Mouse (Mus musculus): Measurements from ENCODE around the gene Eif4a1. TPM values are rescaled to one million over a fixed set of nuclear protein-coding genes. Genes with fewer than 3 reads are reported as not detected.

The Eif4a1 gene
- total and polyA plus RNA-seq, 3 experiments: 144 to 543 (median 509) TPM

DNA sequence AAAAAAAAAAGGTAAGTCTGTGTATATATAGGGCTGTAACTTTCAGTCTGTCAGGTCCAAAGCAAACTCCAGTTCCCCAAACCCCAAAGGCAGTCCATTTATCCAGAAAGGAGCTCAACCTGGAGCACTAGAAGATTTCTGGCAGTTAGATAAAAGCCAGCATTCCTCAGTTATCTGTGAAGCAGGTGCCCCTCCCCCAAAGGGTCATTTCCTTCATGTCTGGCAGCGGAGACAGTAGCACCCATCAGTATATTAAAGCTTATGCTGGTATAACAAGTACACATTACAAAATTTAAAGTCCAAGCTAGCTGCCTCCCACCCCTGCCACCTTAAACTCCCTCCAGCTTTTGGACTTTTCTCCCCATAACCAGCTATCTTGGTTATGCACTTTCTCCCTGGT, 27.4 kb upstream of the Eif4a1 start:
- DNase-seq: peak; percentile 39

DNA sequence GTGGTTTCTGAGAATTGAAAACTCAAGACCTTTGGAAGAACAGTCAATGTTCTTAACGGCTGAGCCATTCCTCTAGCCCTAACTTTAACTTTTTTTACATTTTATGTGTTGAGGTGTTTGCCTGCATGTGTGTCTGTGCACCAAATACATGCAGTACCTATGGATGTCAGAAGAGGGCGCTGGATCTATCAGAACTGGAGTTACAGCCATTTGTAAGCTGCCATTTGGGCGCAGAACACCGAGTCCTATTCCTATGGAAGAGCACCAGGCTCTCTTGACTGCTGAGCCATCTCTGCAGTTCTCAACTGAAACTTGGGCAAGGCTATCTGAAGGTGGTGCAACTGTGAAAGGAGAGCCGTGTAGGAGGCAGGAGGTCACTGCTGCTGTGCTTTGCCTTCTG, 26.4 kb upstream of the Eif4a1 start:
- DNase-seq: no peak

DNA sequence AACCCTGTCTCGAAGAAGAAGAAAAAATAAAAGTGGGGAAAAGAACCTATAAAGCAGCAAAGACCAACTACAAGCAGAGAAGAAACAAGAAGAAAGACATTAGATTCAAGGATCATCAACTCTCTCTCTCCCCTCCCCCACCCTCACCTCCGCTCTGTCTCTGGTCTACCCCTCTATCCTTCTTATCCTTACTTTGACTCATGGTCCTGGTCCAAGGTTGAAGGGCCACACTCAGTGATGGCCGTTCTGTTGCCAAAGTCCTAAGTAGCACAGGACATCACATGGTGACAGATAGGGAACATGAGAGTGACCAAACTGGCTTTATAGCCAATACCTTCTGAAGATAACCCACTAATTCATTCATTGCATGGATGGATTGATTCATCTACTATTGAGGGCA, 25.2 kb upstream of the Eif4a1 start:
- no peak for DNase-seq

DNA sequence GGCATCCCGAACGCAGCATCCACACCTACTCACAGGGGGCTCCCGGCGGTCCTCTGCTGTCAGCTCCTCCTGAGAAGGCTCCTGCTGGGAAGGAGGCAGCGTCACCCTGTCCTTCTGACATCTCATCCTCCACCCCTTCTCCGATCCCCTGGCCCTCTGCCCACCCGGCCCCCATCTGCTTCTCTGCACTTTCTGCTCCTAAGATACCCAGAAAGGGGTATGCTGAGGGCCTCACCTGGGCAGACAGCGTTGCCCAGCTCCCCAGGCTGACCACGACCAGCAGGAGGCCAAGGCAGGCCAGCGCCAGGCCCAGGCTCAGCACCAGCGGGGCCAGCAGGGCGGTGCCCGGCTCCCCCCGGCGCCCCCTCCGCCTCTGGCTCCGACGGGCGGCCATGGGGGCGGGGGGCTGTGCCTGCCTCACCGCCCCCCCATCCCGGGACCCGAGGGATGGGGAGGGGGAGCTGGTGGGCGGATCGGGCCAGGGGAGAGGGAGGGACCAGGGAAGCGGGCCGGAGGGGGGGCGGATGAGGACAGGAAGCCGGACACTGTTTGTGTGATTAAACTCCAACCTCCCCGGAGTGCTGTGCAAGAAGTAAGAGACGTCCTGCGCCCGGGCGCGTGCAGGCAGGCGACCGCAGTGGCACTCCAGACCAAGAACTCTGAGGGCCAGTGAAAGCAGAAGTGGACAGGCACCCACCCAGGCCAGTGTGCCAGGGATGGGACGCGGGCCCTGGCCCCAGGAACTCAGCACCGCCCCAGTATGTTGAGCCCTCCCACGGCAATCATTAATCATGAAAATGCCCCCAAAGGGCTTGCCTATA, 23.3 kb upstream of the Eif4a1 start, which contains the start of the genes Tnfsf12 and Tnfsfm13:
Tnfsf12 (minus strand) TSS at position 489 of the 821 bp plus-strand sequence.
Tnfsfm13 (minus strand) TSS at position 738 of the 821 bp plus-strand sequence.
- DNase-seq: peak; percentile 89

DNA sequence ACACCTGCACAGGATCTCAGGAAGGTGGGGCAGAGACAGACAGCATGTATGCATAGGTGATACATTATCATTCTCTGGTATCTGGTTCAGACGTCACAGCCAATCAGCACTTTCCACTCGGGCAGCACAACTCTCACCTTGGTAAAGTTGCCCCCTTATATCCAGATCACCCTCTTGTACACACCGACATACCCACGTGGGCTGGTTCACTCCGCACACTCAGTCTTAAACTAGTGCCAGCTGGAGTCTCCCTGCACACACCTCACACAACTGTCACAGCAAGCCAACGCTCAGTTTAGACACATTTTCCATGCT, 22.8 kb upstream of the Eif4a1 start:
- no peak for DNase-seq

DNA sequence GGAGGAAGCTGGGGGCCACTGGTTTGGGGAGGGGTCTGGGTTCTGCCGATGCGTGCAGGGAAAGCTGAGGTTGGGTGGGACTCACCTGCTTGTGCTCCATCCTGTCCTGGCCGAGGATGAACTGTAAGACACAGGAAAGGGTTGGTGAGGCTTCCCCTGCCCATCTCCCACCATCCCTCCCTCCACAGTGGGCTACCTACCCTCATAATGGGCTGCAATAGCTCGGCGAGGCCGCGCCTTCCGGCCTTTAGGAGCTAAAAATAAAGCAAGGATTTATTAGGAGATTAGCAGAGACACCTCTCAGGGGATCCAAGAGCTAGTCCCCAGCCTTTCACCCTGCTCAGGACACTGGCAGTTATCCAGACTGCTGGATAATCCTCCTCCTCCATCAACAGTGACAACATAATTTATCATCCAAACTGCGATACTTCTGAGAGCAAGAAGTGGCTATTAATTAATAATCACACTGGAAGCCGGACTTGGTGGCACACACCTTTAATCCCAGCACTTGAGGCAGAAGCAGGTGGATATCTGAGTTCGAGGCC, 21.3 kb upstream of the Eif4a1 start:
- no peak for DNase-seq

DNA sequence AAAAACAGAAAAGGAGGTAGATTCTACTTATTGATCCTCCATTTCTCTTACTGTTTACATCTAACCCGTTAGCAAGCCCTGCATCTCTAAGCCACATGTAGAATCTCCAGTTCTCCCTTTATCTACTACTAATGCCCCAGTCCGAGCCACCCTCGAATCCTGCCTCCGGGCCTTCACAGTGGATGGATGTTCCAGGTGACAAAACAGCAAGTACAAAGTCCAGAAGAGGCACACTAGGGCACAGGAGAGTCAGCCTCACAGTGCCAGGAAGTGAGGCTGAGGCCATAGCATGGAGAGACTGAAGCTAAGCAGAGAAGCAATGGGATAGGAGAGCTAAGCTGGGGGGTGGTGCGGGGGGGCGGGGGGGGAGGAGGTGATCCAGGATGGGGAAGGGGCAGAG, 20.6 kb upstream of the Eif4a1 start:
- no peak for DNase-seq

DNA sequence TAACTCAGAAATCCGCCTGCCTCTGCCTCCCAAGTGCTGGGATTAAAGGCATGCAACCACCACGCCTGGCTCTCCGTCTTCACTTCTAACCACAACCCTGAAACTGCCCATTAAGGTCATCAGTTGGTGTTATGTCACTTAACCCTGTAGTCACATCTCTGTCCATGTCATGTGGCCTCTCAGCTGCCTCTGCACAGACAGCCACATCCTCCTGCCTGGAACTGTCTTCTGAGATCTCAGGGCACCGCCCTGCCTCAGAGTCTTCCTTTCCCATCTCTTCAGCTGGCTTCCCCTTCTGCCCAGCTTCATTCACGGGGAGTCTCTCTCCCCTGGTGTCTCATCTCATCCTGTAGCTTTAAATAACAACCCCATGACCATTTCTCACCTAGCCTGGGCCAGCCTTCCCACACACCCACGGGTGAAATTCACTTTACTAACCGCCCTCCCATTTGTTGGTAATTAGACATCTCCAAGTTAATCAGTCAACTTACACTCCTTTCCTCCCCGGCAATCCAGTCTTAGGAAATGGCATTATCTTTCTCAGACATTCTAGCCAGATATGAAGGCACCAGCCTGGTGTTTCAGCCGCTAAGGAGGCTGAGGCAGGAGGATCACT, 20.1 kb upstream of the Eif4a1 start:
- DNase-seq: no peak

DNA sequence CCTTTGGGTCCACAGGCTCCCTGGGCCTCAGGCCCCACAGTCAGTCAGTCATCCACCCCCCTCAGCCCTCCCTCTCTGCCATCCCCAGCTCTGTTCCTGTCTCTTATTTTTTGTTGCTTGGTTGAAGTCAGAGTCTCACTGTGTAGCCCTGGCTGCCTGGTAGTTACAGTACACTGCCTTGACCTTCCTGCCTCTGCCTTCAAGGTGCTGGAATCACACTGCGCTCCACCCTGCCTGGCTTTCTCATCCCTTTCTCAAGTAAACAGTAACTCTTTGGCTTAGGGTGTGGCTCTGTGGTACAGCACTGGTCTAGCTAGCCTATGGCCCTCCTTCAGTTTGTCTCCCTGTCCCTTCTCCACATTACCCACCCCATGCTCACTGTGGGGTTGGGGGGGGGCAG, 17.7 kb upstream of the Eif4a1 start:
- no peak for DNase-seq

DNA sequence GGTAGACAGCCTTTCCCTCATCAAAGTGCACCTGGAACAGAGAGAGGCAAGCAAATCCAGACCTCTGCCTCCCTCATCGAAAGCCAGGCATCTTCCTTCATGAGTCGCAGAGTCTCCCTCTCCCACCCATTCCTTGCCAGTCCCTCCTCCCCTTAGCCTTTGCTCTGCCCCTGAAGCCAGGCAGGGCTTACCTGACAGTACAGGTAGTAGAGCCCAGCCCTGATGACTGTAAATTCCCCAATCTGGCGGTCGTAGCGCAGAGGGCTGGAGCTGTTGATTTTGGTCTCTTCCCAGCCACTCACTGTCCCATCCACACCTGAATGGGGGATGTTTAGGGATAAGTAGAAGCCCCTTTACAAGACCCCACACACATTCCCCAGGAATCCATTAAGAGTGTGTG, 14.8 kb upstream of the Eif4a1 start:
- DNase-seq: no peak

DNA sequence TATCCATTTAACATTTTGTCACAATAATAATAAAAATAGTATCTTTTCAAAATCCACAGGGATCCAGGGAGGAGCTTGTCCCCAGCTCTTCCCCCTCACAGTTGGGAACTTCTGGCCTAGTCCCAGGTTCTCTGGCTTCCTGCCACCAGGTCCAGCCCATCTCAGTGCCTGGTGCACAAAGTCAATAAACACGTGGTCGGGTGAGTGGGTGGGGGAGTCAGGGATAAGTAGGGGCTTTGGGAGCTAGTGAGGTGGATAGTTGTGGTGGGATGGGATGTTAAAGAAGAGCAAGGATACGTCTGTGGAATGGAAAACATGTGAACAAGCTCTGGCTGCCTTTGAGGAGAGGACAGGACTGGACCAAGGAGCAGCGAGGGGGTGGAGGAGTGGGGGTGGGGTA, 14.2 kb upstream of the Eif4a1 start:
- peak; percentile 64 for DNase-seq

DNA sequence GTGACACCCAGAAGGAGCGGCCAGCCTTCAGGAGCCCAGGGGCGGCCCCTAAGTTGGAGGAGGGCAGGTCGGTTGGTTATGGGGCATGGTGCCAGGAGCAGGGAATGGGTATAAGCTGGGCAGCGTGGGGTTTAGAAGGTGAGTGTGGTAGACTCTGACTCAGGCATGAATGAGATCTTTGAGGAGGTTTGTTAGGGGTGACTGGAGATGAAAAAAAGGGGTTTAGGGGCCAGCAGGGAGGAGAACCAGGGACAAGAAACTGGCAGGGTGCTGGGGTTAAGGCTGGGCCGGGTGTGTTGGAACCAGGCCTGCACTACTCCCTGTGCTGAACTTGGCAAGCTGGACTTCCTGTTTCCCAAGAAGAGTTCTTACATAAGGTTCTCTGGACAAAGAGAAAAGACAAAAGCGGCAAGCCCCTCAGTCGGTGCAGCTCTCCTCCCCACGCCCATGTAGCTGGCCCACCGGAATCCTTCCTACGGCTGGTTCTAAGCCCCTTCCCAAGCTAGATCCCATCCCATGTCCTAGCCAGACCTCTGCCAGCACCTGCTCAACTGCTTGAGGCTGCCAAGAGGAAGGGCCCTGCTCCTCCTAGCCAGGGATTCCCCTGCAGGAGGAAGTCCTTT, 13.4 kb upstream of the Eif4a1 start, which contains the start of gene Tnfsf13:
Tnfsf13 (minus strand) TSS at position 259 of the 623 bp plus-strand sequence.
- peak; percentile 86 for DNase-seq

DNA sequence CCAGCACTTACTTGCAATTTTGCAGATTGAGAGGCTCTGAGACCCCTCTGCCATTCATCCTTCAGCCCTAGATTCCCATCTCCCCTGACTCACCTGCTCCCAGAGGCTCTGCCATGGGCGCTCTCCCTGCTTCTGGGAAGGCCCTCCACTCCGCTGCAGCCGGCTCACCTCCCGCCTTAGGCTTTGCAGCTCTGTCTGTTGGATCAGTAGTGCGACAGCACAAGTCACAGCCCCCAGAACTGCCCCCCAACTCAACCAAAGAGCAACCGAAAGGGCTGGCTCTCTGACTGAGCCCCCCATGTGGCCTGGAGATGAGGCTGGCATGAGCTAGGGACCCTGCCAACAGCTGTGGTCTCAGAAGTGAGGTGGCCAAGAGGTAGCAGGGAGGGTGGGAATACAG, 12.7 kb upstream of the Eif4a1 start:
- peak; percentile 21 for DNase-seq

DNA sequence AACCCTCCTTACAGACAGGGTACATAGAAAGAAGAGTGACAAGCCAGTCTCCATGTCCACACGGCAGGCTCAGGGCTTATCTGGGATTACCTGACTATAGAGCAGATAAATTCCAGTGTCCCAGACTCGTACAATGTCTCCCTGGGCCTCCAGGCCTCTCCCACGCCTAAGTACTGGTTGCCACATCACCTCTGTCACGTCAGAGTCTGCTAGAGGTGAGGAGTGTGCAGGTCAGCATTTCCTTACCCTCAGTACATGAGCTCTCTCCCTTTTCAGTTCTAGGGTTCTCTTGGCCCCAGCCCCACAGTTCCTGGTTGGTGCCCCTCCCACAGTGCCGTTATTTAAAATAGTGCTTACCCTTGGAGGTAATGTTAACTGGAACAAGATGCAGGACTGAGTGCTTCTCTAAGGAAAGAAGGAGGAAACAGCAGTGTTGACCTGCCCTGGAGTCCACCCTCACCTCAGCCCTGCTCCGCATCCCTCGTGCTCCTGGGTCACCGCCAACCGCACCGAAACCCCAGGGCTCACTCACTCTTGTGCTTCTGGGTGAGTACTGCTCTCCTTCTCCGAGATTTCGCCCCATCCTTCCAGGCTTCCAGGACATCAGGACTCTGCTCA, 12.0 kb upstream of the Eif4a1 start:
- DNase-seq: no peak

DNA sequence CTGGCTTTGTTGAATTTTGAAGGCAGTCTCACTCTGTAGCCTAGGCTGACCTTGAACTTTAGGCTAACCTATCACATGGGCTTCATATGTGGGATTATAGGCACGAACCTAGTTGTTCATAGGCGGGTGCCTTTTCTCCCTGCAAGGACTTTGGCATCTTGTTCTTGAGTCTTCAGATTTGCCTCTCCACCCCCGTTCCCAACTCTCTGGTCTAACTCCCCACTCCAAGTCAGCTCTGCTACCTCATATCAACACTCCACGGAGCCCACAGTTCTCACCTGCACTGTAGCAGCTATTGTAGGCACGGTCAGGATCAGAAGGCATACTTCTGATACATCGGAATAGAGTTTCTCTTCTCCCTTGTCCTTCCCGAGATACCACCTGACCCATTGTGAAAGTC, 11.4 kb upstream of the Eif4a1 start:
- no peak for DNase-seq

DNA sequence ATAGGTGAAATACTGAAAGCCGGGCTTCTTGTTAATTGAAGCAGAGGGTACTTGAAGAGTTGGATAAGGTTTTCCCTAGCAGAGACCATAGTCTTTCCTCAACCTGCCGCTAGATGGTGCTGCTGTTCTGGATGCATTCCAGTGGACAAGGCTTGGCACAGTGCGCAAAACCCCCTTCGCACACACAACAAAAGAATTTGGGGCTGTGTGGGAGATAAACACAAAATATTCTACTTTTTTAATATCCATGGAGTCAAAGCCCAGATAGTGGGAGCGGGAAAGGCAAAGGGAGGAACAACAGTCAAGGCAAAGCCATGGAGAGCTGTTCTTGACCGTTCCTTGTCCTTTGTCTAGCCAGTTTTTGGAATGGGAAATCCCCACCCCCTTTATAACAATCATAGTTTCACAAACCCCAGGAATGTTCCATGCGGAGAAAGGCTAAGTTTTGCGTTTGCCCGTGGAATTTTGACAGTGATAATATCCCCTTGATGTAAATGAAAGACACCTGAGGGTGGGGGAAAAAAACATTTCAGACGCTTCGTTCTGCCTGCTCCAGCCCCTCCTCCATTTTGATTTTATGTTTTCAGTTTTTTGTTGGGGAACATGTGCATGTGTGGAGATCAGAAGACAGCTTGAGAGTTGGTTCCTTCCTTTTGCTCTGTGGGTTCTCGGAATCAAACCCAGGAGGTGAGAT, 10.8 kb upstream of the Eif4a1 start:
- peak; percentile 89 for DNase-seq

DNA sequence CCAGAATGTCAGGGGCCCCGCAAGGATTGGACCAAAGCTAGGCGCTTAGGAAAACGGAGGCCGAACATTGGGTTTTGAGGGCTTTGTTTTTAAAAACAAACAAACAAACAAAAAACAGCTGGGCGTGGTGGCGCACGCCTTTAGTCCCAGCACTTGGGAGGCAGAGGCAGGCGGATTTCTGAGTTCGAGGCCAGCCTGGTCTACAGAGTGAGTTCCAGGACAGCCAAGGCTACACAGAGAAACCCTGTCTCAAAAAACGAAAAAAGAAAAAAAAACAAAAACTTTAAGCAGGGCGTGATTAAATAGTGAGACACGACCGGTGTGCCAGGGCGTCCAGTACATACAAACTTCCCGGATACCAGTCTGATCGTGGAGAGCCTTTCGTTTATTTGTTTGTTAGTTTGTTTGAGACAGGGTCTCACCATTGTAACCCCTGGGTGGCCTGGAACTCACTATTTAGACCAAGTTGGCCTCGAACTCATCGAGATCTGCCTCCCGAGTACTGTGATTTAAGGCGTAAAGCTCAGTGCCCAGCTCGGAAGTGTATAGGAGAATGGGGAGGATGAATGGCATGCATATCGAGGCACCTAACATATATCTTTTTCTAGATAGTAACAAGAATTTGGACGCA, 10.1 kb upstream of the Eif4a1 start:
- no peak for DNase-seq

DNA sequence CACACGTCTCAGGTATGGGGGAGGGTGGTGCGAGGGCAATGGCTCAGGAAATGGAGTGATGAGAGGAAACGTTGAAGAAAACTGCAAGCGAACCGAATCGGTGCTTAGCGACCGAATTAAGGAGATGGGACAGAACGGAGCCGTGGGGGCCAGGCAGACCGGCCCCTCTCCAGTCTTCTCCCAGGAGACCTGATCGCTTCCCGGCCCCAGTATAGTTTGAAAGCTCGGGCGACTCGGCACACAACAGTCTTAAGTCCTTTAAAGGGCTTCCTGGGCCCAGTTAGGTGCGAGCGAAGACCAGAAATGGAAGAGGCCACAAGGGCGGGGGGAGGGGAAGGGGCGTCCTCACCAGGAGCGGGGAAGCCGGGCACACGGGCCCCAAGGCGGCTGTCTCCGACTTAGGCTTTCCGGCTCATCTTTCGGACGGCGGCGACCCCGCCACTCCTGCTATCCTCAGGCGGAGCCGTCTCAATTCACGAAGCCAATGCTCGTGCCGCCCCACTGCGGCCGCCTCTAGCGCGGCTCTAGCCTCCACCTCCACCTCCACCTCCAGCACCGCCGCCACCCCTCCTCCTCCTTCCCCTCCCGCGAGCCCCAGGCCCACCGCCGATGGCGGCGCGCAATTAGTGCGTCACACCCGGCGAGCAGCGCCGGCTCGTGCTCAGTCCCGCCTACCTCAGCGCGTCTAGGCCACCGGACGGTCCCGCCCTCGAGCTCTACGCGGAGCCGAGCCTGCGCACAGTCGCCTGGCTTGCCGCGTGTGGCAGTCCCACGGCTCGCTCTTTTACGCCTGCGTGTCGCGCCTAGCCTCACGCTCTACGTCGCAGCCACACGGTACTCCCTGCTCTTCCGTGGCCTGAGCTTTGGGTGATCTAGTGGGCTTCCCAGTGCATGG, 9.3 kb upstream of the Eif4a1 start, which contains the start of gene Senp3:
Senp3 (minus strand) TSS at position 771 of the 895 bp plus-strand sequence.
- peak; percentile 98 for DNase-seq

DNA sequence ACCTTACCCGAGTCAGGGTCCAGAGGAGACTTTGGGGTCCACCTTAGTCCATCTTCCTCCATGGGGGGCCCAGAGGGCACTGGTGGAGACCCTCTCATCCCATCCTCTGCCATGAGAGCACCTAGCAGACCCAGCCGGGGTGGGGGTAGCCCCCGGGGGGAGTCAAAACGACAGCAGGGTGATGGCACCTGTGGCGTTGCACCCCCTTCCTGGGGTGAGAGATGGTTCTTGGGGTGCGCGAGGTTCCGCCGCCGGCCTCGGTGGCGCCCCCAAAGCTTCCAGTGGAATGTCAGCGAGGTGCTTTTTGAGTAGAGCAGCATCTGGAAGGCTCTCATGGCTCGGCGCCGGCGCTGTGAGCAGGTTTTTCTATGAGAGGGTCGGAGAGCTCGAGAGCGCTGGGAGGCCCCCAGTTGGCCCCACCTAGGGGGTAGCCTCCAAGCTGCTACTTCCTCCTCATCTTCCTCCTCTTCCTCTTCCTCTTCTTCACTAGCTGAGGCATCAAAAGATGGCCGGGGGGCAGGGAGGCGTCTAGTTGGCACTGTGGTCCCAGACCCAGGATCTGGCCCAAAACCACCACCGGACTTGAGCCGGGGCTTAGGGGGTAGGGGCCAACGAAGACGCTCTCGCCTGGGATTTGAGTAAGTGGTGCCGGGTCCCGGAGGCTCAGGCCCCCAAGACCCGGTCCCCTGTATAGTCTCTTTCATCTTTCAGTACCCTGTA, 8.1 kb upstream of the Eif4a1 start:
- DNase-seq: no peak
